Mouse (Mus musculus) thymus, adult 2 months (tissue): ENCODE results near the gene Slitrk3.

Experiments
- CTCF ChIP-seq: fragments of 200-500 bp; IDR thresholded peaks from 2 replicates; pipeline ENCODE4 v1.5.1; 2012; ENCODE audit warnings: mild to moderate bottlenecking, control low read depth, low read length, moderate library complexity, borderline replicate concordance; ENCODE audit not compliant: control insufficient read depth, poor library complexity, insufficient read depth; ENCODE audit errors: extremely low read depth
- POLR2A ChIP-seq: fragments of 200-500 bp; IDR thresholded peaks from 2 replicates; pipeline ENCODE4 v1.6.1; 2012; ENCODE audit warnings: mild to moderate bottlenecking, low read length, control low read depth, moderate library complexity; ENCODE audit not compliant: control insufficient read depth, poor library complexity, insufficient read depth; ENCODE audit errors: extremely low read depth

DNA sequence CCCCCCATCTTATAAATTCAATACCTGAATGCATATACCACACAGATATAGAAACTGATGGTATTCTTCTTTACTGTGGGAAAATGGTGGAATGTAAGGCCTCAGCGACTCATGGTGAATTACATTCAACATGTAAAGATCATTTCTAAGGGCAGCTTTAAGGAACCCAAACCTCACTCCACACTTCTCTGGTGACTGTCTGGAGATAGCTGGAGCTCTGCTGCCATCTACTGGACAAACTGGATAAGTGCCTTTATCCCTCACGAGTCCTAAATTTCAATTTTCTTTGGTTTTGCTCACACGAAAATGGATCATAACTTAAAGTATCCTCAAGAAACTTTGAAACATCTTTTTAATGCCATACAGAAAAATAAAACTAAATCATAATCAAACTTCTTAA is 11.4 kb downstream of the Slitrk3 start:
- TF ChIP-seq POLR2A, result no peak
- no peak for TF ChIP-seq CTCF
